Mouse (Mus musculus) ES-E14 (cell line): ENCODE measurements around the gene Znhit3.

Experiments
- CHD2 ChIP-seq: IDR thresholded peaks from 2 replicates; pipeline ENCODE4 v1.6.1; 2014; ENCODE audit warnings: mild to moderate bottlenecking, low read depth, low read length, inconsistent platforms
- MAFK ChIP-seq: IDR thresholded peaks from 2 replicates; pipeline ENCODE4 v1.6.1; 2014; ENCODE audit warnings: mild to moderate bottlenecking, low read depth, low read length, inconsistent platforms; ENCODE audit not compliant: insufficient read depth
- ZNF384 ChIP-seq: IDR thresholded peaks from 2 replicates; pipeline ENCODE4 v1.6.1; 2012; ENCODE audit warnings: low read depth, low read length, inconsistent platforms

DNA sequence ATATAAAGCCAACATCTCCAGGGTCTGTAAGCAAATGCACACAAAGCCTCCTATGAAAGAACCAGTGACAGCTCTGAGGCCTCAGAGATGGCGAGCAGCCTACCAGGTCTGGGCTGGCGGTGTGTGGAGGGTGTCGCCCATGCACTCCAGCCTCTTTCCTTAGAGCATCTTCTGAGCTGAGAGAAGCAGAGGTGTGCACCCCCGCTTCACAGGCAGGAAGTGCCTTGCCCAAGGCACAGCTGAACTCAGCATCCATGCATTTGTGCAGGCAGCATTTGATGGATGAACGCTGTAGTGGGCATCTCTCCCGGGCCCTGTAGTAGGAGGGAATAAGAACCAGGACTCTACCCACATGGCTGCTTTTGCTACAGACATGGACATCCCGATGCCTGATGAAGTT, 24.5 kb downstream of the Znhit3 start:
- TF ChIP-seq MAFK, result no peak
- no peak for TF ChIP-seq ZNF384
- no peak for TF ChIP-seq CHD2
